Mouse (Mus musculus) testis, adult 2 months (tissue): ENCODE measurements around the gene Iqgap2.

Experiments
- CTCF ChIP-seq: fragments of 200-500 bp; IDR thresholded peaks from 2 replicates; pipeline ENCODE4 v1.5.1; 2012; ENCODE audit warnings: low read depth, mild to moderate bottlenecking, inconsistent platforms, low read length, moderate library complexity; ENCODE audit not compliant: control insufficient read depth, insufficient read depth, insufficient replicate concordance
- POLR2A ChIP-seq: fragments of 200-500 bp; IDR thresholded peaks from 2 replicates; pipeline ENCODE4 v1.6.1; 2012; ENCODE audit warnings: low read depth, mild to moderate bottlenecking, inconsistent platforms, low read length, moderate library complexity; ENCODE audit not compliant: control insufficient read depth

- TF ChIP-seq POLR2A (no peak), CTCF (no peak)
These were observed 19.7 kb downstream of the Iqgap2 start for GRCm38 (mm10) chr13:95871993-95872392.
